Mouse (Mus musculus): ENCODE data around the gene Diaph2.
"Not testable (repeated sequence)": the region's sequence is repeated elsewhere in the genome, so short reads cannot be mapped to it uniquely, and the experiment has no call there.

Diaph2 gene

DNA sequence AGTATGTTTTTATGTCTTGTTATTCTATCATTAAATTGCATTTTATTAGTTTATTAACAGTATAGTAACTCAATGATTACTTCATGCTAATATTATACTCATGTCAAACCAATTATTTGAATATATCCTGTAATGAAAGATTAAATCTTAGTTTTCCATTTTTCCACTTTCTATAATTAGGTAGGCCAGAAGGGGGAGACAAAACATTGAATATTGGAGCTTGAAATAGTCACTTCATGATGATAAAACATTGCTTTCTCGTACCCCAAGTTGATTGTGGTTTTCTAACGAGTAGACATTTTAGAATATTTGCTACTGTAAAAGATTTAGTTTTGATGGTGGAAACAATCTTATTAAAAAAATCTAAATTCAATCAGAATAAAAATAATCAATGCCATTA is 82.4 kb downstream of the Diaph2 start:
- DNase-seq (ENCODE audit: low spot score in 2 of 2), result no peak

DNA sequence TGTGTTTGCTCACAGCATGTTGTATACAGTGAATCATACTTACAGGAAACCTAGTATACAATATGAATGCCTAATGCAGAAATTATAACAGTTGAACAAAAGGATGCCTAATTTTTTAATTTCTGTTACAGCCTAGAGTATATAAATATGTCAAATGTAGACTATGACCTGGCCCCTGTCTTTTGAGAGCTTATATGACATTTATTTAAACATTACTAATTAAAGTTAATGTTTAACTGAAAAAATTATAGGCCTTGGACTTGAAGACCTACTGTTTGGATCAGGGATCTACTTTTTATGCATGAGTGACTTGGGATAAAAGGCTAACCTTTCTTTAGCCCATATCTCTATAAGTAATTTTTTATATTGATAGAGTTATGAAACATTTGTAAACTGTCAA is 84.3 kb downstream of the Diaph2 start:
- no peak for DNase-seq (ENCODE audit: low spot score in 2 of 2)

DNA sequence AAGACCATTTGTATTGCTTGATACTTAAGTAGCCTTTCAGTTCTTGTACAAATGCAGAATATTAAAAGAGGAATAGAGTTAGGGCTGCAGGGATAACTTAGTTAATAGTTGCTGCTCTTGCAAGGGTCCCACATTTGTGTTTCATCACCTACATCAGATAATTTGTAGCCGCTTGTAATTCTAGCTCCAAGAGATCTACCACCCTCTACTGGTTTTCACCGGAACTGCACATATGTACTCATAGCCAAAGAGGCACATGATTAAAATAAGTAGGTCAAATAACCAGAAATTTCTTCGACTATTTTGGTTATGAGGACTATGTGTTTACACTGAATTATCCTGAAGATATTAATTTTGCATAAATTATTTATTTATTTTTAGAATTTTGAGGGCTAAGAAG is 134.9 kb downstream of the Diaph2 start:
- DNase-seq (ENCODE audit: low spot score in 2 of 2), result no peak

- DNase-seq (ENCODE audit: low spot score in 2 of 2), result no peak
Observed at GRCm38 (mm10) chrX:129925806-129926205, 176.3 kb downstream of the Diaph2 start.

DNA sequence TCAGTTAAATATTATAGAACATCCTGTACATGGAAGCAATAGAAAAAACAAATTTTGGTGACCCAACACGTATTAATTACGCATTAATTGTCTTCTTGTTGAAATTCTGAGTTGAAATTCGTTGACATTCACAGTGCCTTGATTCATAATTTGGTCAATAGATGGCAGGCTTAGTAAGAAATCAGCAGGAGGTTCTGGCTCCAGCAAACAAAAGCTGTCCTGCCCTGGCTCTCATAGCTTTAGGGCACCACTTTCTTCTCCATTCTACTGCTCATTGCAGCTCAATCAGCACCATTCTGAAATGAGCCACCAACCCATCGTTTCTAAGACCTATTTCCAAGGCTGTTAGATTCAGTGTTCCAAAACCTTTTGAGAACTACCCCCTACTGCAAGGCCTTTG is 225.3 kb downstream of the Diaph2 start:
- no peak for DNase-seq (ENCODE audit: low spot score in 2 of 2)

DNA sequence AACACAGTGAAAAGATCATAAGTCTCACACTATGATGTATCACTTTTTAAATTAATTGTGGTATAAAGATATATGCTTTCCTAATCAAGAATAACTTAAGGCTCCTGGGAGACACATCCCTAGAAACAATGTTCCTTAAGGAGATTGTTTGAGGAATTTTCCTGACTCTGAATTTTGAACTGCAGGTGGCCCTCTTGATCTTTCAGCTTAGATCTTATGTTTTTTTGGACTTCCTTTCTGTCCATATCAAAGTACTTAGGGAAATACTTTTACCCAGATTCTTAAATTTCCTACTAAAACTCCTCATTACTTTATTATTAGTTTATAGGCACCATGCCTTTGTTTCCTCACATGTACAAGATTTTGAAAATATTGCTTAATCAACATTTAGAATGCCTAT is 258.7 kb downstream of the Diaph2 start:
- no peak for DNase-seq (ENCODE audit: low spot score in 2 of 2)

GRCm38 (mm10) chrX:130019735-130020134 is 270.2 kb downstream of the Diaph2 start:
- DNase-seq (ENCODE audit: low spot score in 2 of 2), result no peak

GRCm38 (mm10) chrX:130044525-130044924 is 295.0 kb downstream of the Diaph2 start:
- DNase-seq (ENCODE audit: low spot score in 2 of 2), result no peak

- no peak for DNase-seq (ENCODE audit: low spot score in 2 of 2)
Observed at GRCm38 (mm10) chrX:130149216-130149615, 399.7 kb downstream of the Diaph2 start.

DNA sequence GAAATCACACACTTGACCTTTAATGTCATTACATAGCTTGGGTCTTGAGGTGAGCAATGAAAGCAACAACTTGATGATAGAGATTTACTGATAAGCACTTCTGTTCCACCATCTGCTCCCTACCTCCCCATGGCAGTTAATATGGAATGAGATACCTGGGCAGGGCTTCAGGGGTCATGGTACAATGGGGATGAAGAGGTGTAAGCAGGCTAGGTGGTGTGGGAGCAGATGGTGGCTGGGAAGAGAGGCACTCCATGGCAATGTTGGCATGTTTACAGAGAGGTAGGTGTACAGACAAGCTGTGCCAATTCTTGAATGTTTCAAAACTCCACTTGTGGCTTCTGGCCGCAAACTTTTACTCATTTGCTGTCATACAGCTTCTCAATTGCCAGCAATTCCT is 402.6 kb downstream of the Diaph2 start:
- DNase-seq (ENCODE audit: low spot score in 2 of 2), result no peak

DNA sequence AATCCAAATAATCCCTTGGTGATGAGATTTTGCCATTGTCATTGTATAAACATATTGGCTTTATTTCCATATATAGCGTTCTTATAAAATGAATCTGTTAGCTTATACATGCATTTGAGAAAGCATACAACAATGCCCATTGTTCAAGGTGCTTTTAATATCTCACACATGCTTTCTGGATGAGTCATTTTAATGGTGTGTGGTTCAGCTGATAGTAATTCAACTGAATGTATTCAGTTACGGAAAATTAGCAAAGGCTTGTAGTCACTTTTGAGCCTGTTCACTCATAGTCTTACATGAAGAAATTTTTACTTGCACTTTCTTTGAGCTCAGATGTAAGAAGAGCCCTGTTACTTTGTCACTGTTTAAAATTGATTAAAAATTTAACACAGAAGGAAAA is 423.6 kb downstream of the Diaph2 start:
- no peak for DNase-seq (ENCODE audit: low spot score in 2 of 2)

GRCm38 (mm10) chrX:130187891-130188290 is 438.3 kb downstream of the Diaph2 start:
- DNase-seq (ENCODE audit: low spot score in 2 of 2), result no peak

DNA sequence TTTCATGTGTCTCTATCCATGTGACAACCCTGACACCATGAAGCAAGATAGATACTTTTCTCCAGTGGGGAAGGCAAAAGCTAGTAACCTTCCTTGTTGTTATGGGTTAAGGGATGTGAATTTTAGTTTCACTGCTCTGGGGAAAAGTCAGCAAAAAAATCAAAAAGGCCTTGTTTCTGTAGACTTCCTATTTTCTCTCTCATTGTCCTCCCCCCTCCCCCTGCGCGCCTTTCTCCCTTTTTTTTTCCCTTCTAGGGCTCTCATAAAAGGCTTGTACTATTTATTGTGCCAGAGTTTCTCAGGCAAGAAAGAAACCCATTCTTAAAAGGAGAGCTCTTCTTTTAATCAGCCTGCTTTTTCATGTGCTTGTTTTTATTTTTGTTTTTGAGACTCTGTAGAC is 438.9 kb downstream of the Diaph2 start:
- DNase-seq (ENCODE audit: low spot score in 2 of 2), result no peak

DNA sequence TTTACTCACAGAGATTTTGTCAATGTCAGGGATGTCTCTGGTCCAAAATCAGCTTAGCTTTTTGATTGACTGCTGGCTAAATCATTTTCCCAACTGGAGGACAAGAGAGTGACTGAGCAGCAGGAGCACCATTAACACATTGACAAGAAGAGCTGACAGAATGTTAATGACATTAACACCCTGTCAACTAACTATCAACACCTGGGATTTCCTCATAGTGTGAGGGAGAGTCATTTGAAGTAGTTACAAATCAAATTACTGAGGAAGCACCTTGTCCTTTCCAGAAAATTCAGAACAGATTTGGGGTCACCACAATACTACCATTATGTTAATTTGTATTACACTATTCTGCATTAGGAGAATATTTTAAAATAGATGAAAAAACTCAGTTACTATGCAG is 439.7 kb downstream of the Diaph2 start:
- no peak for DNase-seq (ENCODE audit: low spot score in 2 of 2)

DNA sequence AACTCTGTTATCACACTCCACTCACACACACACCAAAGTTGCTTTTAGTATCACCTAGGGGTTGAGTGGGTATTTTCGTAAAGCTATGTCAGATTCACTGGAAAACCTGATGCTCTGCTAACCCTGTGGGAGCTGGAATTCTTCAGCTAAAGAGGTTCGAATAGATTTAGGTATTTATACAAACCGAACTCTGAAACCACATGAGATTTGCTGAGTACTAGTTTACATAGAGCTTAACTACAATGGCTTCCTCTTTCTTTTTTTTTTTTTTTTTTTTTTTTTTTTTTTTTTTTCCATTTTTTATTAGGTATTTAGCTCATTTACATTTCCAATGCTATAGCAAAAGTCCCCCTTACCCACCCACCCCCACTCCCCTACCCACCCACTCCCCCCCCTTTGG is 447.9 kb downstream of the Diaph2 start:
- not testable (repeated sequence) for DNase-seq (ENCODE audit: low spot score in 2 of 2)

- DNase-seq (ENCODE audit: low spot score in 2 of 2), result no peak
Observed at GRCm38 (mm10) chrX:130205243-130205642, 455.7 kb downstream of the Diaph2 start.

- DNase-seq (ENCODE audit: low spot score in 2 of 2), result no peak
Observed at GRCm38 (mm10) chrX:130212227-130212626, 462.7 kb downstream of the Diaph2 start.

- DNase-seq (ENCODE audit: low spot score in 2 of 2), result no peak
Observed at GRCm38 (mm10) chrX:130212759-130213158, 463.2 kb downstream of the Diaph2 start.

DNA sequence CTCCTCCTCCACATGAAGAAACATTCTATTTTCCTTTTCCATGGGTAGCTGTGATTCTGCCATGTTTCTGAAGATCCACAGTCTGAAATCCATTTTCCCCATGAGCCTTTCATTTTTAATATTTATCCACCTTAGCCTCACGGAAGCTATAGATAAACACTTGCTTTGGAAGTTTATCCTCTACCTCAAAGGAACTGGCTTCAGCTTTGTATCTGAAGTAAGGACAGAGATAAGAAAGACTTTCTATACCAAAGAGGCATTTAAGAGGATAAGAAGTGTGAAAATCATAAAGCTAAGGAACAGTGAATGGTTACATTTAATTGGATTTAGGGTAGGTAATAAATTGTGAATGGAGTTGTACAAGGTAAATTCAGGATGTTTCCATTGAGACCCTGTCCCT is 480.5 kb downstream of the Diaph2 start:
- no peak for DNase-seq (ENCODE audit: low spot score in 2 of 2)

DNA sequence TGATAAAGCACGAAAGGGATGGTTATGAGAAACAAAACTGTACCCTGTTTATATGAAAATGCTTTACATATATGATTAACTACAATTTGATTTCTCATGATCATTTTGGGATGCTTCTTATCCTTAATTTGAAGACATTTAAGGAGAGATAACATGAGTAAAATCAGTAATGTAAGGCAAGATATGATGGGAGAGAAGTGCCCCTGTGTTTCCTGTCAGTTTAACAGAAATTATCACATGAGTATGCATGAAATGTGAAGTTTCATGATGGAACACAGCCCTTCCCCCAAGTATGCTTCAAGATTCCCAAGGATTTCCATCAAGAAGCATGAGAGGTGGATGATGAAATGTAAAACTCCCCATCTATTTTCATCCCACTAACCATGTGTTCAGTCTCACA is 485.6 kb downstream of the Diaph2 start:
- DNase-seq (ENCODE audit: low spot score in 2 of 2), result no peak

DNA sequence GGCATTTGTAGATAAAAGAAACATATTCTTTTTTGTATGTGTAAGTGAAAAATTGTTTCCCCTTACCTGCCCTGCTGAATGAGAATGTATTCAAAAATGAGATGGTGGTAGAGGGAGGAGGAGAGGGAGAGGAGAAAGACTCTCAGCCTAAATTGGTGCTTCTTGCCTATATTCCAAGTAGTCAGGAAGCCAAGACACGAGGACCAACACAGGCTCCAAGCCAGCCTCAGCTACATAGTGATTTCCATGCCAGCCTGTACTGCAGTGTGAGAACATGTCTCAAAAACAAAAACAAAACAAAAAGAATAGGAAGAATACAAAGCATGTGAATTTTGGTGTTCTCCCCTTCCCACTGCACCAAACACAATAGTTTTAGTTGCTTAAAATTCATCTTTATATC is 497.1 kb downstream of the Diaph2 start:
- DNase-seq (ENCODE audit: low spot score in 2 of 2), result no peak

DNA sequence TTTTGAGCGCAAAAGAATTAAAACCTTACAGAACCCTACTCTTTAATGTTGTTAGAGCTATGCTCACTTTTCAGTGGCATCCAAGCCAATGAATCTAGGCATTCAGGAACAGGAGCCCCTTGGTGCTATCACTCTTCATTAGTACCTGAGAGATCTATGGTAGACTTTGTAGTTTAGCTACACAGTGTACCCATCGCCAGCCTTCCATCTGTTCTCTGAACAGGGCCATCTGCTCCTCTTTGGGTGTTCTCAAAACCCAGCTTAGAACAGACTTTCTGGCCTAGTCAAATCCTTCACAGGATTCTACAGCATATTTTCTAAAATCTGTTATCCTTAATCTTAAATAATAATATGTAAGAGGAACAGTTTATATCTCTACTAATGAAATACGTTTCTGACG is 504.1 kb downstream of the Diaph2 start:
- no peak for DNase-seq (ENCODE audit: low spot score in 2 of 2)

DNA sequence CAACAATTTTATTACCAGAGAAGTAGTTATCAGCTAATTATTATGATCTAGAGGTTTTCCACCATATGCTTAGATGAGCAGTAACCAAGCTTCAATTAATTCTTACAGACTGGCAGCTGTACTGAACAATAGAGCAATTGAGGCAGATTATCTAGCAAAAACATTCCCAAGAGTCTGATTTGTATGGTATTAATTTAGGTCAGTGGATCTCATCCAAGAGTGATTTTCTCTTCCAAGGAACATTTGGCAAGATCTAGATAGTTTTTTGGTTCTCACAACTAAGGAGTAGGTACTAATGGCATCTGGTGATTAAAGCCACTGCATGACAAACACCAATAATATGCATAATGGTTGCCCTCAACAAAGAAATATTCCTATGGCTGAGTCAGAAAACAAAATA is 516.2 kb downstream of the Diaph2 start:
- no peak for DNase-seq (ENCODE audit: low spot score in 2 of 2)

- no peak for DNase-seq (ENCODE audit: low spot score in 2 of 2)
Observed at GRCm38 (mm10) chrX:130279144-130279543, 529.6 kb downstream of the Diaph2 start.

- DNase-seq (ENCODE audit: low spot score in 2 of 2), result no peak
Observed at GRCm38 (mm10) chrX:130281484-130281883, 531.9 kb downstream of the Diaph2 start.

Measured in urinary bladder, postnatal 4 days (tissue).